Mouse (Mus musculus) myocyte (in vitro differentiated cells): ENCODE results near the gene Lrrc49. TPM values are rescaled to one million over a fixed set of nuclear protein-coding genes. Genes with fewer than 3 reads are reported as not detected.

Experiments
- H3K27me3 ChIP-seq: one replicate; pipeline ENCODE4 v1.6.1; 2011; ENCODE audit not compliant: control insufficient read depth, insufficient read depth, insufficient read length
- H3K36me3 ChIP-seq: one replicate; pipeline ENCODE4 v1.6.1; 2011; ENCODE audit not compliant: control insufficient read depth, insufficient read depth
- H3K4me2 ChIP-seq: one replicate; pipeline ENCODE4 v1.6.1; 2011; ENCODE audit warnings: low read depth, control low read depth
- H3K4me3 ChIP-seq: one replicate; pipeline ENCODE4 v1.5.1; 2011; ENCODE audit warnings: mild to moderate bottlenecking, control low read depth, moderate library complexity
- H3K79me2 ChIP-seq: one replicate; pipeline ENCODE4 v1.6.1; 2011; ENCODE audit not compliant: control insufficient read depth, insufficient read depth
- H3ac ChIP-seq: one replicate; pipeline ENCODE4 v1.6.1; 2011; ENCODE audit not compliant: control insufficient read depth, insufficient read length
- CEBPB ChIP-seq: IDR thresholded peaks from 2 replicates; pipeline ENCODE4 v1.6.1; 2011; ENCODE audit warnings: mild to moderate bottlenecking, moderate library complexity; ENCODE audit not compliant: poor library complexity, insufficient read depth, severe bottlenecking
- E2F4 ChIP-seq: IDR thresholded peaks from one replicate; pipeline ENCODE4 v1.6.1; 2011; ENCODE audit warnings: mild to moderate bottlenecking, control low read depth, moderate library complexity; ENCODE audit not compliant: insufficient read depth
- MAX ChIP-seq: IDR thresholded peaks from one replicate; pipeline ENCODE4 v1.6.1; 2011; ENCODE audit warnings: low read depth, mild to moderate bottlenecking, control low read depth
- MYOD1 ChIP-seq, 3 experiments: IDR thresholded peaks; one replicate each; pipeline ENCODE4 v1.6.1; 2011; ENCODE audit warnings: control low read depth in 2 of 3, low read depth in 2 of 3, mild to moderate bottlenecking in 2 of 3, moderate library complexity in 1 of 3; ENCODE audit not compliant: insufficient read length in 2 of 3, control insufficient read depth in 1 of 3
- MYOG ChIP-seq, 3 experiments: IDR thresholded peaks; one replicate each; pipeline ENCODE4 v1.6.1; 2011; ENCODE audit warnings: control low read depth in 2 of 3, low read depth in 2 of 3, mild to moderate bottlenecking in 2 of 3; ENCODE audit not compliant: insufficient read length in 2 of 3, control insufficient read depth in 1 of 3, insufficient read depth in 1 of 3
- POLR2A ChIP-seq: IDR thresholded peaks from one replicate; pipeline ENCODE4 v1.6.1; 2011; ENCODE audit warnings: low read depth, mild to moderate bottlenecking, control low read depth, moderate library complexity; ENCODE audit not compliant: insufficient read length
- POLR2AphosphoS2 ChIP-seq: IDR thresholded peaks from one replicate; pipeline ENCODE4 v1.6.1; 2011; ENCODE audit warnings: low read depth, control low read depth; ENCODE audit not compliant: insufficient read length
- REST ChIP-seq: IDR thresholded peaks from one replicate; pipeline ENCODE4 v1.6.1; 2011; ENCODE audit warnings: mild to moderate bottlenecking, control low read depth, moderate library complexity; ENCODE audit not compliant: insufficient read depth, insufficient read length
- SRF ChIP-seq: IDR thresholded peaks from one replicate; pipeline ENCODE4 v1.6.1; 2011; ENCODE audit warnings: low read depth; ENCODE audit not compliant: control insufficient read depth, insufficient read length
- TCF12 ChIP-seq: IDR thresholded peaks from one replicate; pipeline ENCODE4 v1.6.1; 2011; ENCODE audit warnings: mild to moderate bottlenecking, control low read depth; ENCODE audit not compliant: poor library complexity, insufficient read depth, severe bottlenecking
- TCF3 ChIP-seq: IDR thresholded peaks from one replicate; pipeline ENCODE4 v1.6.1; 2011; ENCODE audit warnings: low read depth, control low read depth; ENCODE audit not compliant: insufficient read length
- USF1 ChIP-seq: IDR thresholded peaks from one replicate; pipeline ENCODE4 v1.6.1; 2011; ENCODE audit warnings: low read depth, mild to moderate bottlenecking, control low read depth, moderate library complexity
- polyA plus RNA-seq: library from polyadenylated mRNA; unstranded; fragments of >200 nt; fragmentation: generic; extraction: Trizol; gene quantifications from one replicate; pipeline ENCODE4 v1.2.1, GENCODE M21; 2012; ENCODE audit warnings: missing spikeins

Gene Lrrc49
- polyA plus RNA-seq, 1 experiment = 5.8 TPM

DNA sequence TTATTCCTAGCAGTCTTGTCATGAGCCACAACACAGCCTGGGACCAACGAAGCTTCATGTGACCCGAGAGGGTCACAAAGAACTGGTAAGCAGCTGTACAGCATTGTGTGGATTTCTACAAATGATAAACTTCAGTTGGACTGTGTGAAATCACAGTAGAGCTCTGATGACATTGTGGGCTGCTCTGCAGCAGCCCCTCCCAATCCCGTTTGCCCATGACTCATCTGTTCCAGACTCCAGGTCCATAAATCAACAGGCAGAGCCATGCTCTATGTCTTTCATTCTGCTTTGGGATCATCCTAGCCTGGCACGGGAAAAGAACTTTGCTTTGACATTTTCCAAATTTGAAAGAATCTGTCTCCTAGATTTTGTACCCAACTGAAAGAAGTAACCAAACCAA is 4.7 kb upstream of the Lrrc49 start:
- H3K79me2 ChIP-seq = no peaks in the 10 kb centered on the region
- H3K27me3 ChIP-seq = no peaks in the 10 kb centered on the region
- peak overlapping the region; percentile 77 for H3K4me2 ChIP-seq
- peak overlapping the region; percentile 7 for H3K4me3 ChIP-seq
- no peaks in the 10 kb centered on the region for H3K36me3 ChIP-seq
- no peak overlapping the region for H3ac ChIP-seq
- TF ChIP-seq MYOD1 (IDR thresholded peaks at IDR 0.05; ENCODE audit: control insufficient read depth in 1 of 3, insufficient read length in 2 of 3, low read depth in 2 of 3) (peak in 1 of 3 experiments; percentile 46), MAX (peak; percentile 25), USF1 (peak; percentile 43), TCF12 (no peak), POLR2AphosphoS2 (no peak), SRF (no peak), REST (no peak), CEBPB (0 out of 2 replicates have a peak, but pooled peaks have one; percentile 27)

GRCm38 (mm10) chr9:60687415-60687814 is 543 bp downstream of the Lrrc49 start:
- Histone ChIP-seq H3K4me2 (peak overlapping the region; percentile 93), H3K27me3 (no peaks in the 10 kb centered on the region), H3K36me3 (peaks cover 12% of the 10 kb centered on the region), H3K4me3 (peak overlapping the region; percentile 61), H3ac (no peak overlapping the region), H3K79me2 (no peaks in the 10 kb centered on the region)
- TF ChIP-seq MYOD1 (IDR thresholded peaks at IDR 0.05; ENCODE audit: control insufficient read depth in 1 of 3, insufficient read length in 2 of 3, low read depth in 2 of 3) (no peak), CEBPB (no peak)

DNA sequence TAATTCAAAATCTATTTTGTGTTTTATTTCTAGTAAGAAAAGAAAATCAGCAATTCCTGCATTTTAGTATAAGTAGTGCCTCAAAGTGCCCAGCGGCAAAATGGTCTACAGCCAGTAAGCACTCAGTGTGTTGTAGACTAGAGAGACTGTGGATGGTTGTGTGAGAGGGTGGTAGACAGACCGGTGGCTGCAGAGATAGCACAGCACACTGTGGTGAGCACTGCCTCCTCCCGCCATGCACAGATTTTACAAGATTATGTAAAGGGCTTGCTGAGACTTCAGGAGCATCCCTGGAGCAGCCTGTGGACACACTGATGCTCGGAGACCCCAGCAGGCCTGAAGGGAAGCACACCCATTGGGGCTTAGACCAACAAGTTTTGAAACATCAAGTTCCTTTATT is 5.2 kb downstream of the Lrrc49 start:
- Histone ChIP-seq H3K27me3 (no peaks in the 10 kb centered on the region), H3K36me3 (peaks cover 12% of the 10 kb centered on the region), H3ac (no peak overlapping the region), H3K4me3 (no peak overlapping the region), H3K79me2 (no peaks in the 10 kb centered on the region), H3K4me2 (no peak overlapping the region)
- TF ChIP-seq MYOG (IDR thresholded peaks at IDR 0.05; ENCODE audit: control insufficient read depth in 1 of 3, insufficient read depth in 1 of 3, insufficient read length in 2 of 3, low read depth in 2 of 3) (no peak), REST (no peak), MYOD1 (IDR thresholded peaks at IDR 0.05; ENCODE audit: control insufficient read depth in 1 of 3, insufficient read length in 2 of 3, low read depth in 2 of 3) (no peak), TCF3 (no peak), CEBPB (no peak), E2F4 (no peak), POLR2AphosphoS2 (no peak), TCF12 (no peak), POLR2A (no peak), USF1 (no peak), MAX (no peak), SRF (no peak)

GRCm38 (mm10) chr9:60681005-60681404 is 7.0 kb downstream of the Lrrc49 start:
- no peaks in the 10 kb centered on the region for H3K79me2 ChIP-seq
- TF ChIP-seq POLR2A (no peak), SRF (no peak), POLR2AphosphoS2 (no peak), MYOD1 (IDR thresholded peaks at IDR 0.05; ENCODE audit: control insufficient read depth in 1 of 3, insufficient read length in 2 of 3, low read depth in 2 of 3) (no peak), TCF3 (no peak), MAX (no peak), CEBPB (no peak), E2F4 (no peak), REST (no peak), USF1 (no peak)
- no peak overlapping the region for H3ac ChIP-seq
- no peaks in the 10 kb centered on the region for H3K27me3 ChIP-seq
- H3K4me3 ChIP-seq = no peak overlapping the region
- H3K36me3 ChIP-seq = peaks cover 20% of the 10 kb centered on the region
- H3K4me2 ChIP-seq = no peak overlapping the region

DNA sequence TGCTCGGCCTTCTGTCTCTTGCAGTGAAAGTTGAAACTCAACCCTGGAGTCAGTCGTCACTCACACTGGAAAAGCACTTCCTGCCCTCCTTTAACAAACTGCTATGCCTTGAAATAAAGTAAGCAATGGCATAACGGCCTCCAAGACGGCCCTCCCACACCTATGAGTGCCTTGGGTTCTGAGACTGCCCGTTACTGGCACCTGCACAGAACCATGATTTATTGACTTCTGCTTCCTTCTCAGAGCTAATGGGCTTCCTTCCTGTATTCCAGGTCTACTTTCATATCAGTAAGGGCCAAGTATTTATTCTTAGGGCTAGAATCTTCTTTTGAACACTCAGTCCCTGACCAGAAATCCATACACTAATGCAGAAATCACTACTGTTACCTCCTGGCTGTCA is 9.0 kb downstream of the Lrrc49 start:
- TF ChIP-seq TCF3 (no peak), CEBPB (no peak), TCF12 (no peak), USF1 (no peak), MAX (no peak), MYOG (IDR thresholded peaks at IDR 0.05; ENCODE audit: control insufficient read depth in 1 of 3, insufficient read depth in 1 of 3, insufficient read length in 2 of 3, low read depth in 2 of 3) (no peak), REST (no peak), SRF (no peak), MYOD1 (IDR thresholded peaks at IDR 0.05; ENCODE audit: control insufficient read depth in 1 of 3, insufficient read length in 2 of 3, low read depth in 2 of 3) (no peak), POLR2A (no peak), E2F4 (no peak), POLR2AphosphoS2 (no peak)
- Histone ChIP-seq H3K79me2 (no peaks in the 10 kb centered on the region), H3ac (no peak overlapping the region)

More for the DNA sequence above, 9.0 kb downstream of the Lrrc49 start:
- Histone ChIP-seq H3K36me3 (peaks cover 12% of the 10 kb centered on the region), H3K27me3 (no peaks in the 10 kb centered on the region), H3K4me3 (no peak overlapping the region), H3K4me2 (no peak overlapping the region)
